Mouse (Mus musculus) right cerebral cortex, adult 2 months (tissue): ENCODE results near the gene Phf2.
A peak's percentile ranks its signal among the peaks of the same experiment; 100 is the strongest.

Experiments
- DNase-seq, 2 experiments: peaks; one replicate each; pipeline ENCODE4 v3.0.0; 2021 to 2022; ENCODE audit warnings: low spot score in 2 of 2

Phf2 gene

DNA sequence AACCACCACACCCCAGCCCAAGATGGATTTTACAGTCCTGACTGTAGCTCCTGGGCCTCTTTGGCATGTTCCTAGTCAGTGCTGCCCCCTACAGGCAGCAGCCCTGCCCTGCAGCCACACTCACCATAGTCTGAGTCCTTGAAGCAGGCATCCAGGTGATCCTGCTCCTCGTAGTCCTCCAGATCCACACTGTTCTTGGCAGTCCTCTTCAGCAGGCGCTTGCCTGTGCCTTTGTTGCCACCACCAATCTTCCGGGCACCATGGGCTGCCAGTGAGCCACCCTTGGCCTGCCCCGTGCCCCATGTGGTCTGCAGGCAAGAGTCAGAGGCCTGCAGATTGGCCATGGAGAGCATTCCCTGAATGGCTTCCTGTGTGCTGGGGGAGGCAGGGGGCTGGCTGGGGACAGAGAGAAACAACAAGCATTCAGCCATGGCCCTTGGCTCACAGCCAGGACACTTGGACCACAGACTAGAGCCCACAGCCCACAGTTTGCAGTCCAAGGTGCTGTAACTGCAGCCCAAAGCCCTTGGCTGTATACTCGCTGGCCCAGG, 63.4 kb downstream of the Phf2 start:
- DNase-seq, result peak; percentile 63 to 79

GRCm38 (mm10) chr13:48802181-48802580, 68.7 kb downstream of the Phf2 start:
- DNase-seq, result no peak

DNA sequence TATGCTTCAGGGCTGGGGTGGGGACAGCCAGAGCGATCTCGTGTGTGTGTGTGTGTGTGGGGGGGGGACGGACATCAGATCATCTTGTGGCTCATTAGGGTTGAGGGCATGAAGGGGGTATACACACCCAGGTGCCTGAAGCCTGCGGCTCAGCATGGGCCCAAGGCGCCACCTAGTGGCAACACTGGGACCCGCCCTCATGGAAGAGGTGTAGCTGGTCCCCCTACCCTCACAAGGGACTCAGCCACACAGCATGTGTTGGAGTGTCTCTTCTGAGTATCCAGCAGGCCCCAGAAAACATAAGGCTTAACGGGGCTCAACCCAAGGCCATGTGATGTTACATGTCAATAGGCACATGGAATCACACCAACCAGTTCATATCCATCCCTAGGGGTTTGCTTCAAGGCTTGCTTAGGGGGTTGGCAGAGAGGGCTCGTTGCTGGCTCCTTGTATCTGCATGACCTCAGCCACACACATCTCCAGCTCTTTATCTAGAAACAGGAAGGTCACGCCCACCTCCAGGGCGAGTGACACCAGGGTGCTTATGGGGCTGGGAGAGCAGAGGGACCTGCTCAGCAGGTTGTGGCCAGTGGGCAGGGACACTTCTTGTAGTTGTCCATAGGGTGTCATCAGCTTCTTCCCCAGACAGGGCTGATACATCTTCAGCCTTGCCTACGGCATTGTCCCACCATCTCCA, 69.9 kb downstream of the Phf2 start:
- peak; percentile 66 to 67 for DNase-seq

DNA sequence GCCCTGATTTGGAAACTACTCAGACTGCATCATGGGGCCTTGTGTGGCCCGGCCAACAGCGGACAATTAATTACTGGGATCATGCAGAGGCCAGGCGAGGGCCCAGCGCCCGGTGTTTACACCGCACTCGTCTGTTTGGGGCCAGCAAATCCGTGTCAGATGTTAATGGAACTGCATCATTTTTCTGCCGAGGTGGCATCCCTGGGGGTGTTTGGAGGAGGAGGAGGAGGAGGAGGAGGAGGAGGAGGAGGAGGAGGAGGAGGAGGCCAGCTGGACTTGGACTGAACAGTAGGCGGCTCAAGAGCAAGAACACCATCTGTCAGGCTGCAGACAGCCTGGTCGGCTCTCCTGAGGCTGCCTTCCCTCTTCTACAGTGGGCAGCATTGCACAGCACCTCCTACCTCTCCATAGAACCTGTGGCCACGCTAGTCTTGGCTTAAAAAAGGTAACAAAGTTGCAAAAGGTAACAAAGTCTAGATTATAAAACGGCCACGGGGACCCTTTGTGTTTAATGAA, 72.6 kb downstream of the Phf2 start:
- no peak for DNase-seq

GRCm38 (mm10) chr13:48796906-48797305, 74.0 kb downstream of the Phf2 start:
- no peak for DNase-seq

- DNase-seq, result no peak
Observed at GRCm38 (mm10) chr13:48795711-48796110, 75.2 kb downstream of the Phf2 start.

DNA sequence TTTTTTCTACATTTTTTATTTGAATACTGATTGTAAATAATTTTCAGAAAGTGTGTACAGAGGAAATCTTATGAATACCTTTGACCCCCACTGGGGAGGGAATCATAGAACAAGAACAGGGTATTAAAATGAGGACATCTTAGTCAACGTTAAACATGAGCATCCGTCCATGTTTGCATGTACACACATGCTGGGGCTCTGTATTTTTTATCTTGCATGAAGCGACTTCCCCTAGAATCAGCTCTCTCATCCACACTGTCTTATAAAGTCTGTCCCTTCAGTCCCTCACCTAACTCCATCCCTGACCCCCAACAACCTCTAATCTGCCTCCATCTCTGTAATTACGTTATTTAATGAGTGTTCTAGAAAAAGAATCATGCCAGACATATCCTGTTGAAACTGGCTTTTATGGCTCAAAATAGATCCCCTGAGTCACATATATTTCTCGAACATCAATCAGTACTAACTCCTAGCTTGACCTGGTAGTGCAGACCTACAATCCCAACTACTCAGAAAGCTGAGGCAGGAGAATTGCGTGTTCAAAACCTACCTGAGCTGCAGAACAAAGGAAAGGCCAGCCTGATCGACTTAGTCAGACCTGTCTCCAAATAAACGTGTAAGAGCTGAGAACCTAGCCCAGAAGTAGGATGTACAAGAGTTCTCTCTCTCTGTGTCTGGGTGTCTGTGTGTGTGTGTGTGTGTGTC, 86.2 kb downstream of the Phf2 start:
- no peak for DNase-seq

DNA sequence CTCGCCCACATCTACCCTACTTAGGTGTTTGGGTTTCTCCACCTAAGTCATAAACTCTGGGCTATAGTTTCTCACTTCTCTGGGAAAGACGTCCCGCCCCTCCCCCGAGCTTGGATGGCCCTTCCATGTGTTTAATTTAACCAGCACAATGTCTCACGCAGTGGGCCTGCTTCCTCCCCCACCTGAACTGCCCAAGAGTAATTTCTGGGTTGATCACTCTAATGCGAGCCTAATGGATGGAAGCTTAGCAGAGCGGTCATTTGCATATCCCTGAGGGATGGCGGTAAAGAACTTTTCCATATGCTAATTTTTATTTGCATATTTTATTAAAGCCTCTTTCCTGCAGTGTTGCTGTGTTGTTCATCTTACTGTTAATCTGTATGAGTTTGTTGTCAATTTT, 86.8 kb downstream of the Phf2 start:
- DNase-seq, result no peak

- no peak for DNase-seq
Observed at GRCm38 (mm10) chr13:48782727-48783725, 87.9 kb downstream of the Phf2 start.

GRCm38 (mm10) chr13:48780345-48781010, 90.4 kb downstream of the Phf2 start:
- DNase-seq, result no peak

DNA sequence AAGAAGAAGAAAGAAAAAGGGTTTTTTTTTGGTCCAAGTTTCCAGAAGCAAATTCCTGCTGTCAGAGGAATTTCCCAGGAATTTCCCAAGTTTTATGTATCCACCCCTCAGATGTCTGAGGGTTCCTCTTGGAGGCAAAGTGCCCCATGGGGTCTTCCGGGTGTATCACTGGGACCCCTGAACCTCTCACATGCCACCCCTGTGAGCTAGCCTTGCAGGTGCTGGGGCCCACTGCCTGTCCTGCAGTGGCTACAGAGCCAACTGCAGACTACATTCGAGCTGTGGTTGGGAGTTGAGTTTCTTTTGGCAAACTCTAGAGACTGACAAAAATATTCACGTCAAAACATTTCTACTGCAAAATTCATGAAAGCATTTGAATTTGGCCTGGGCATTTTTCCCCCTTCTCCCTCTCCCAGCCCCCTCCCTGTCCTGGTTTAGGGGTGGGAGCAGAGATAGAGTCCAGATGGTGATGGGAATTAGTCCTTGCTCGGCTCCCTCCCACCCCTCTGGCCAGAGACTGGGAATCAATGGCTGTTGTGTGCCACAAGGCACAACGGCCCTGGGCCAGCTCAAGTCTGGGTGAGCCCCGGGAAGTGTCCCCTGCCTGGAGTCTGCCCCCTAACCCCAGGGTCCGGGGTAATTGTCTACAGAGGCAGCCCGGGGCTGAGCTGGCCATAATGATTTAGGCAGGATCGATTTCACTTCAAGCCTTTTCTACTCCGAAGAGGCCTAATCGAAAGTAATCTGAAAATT, 91.2 kb downstream of the Phf2 start:
- DNase-seq, result no peak

DNA sequence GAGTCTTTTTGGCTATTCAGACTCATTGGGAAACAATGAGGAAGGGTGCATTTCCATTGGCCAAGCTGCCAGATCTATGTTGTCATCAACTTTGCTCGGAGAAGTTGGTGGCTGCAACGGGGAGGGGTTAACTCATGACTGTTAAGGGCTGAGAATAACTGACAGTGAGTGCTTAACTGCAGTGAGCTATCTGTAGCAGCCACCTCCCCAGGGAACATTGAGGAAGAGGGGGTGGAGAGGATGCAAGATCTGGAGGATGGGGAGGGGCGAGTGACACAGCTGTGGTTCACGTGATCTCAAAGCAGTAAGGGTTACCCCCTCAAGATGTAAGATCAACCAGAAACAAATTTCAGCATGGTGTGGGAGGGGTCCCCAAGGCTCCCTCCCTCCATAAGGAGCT, 92.8 kb downstream of the Phf2 start:
- no peak for DNase-seq

DNA sequence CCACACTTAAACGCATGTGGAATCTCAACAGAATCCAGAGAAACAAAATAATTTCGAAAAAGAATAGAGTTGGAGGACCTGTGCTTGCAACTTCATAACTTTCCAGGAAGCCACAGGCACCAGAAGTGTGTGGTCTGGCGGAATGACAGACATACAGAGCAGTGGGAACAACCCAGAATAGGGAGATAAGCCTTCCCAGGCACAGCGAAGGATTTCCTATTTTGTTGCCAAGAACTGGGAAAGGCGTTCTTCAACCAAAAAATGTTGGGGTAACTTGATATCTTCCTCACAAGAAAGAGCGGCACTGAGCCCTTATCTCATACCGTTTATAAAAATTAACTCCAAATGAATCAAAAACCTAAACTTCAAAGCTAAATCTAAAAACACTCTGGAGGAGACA, 96.4 kb downstream of the Phf2 start:
- no peak for DNase-seq

DNA sequence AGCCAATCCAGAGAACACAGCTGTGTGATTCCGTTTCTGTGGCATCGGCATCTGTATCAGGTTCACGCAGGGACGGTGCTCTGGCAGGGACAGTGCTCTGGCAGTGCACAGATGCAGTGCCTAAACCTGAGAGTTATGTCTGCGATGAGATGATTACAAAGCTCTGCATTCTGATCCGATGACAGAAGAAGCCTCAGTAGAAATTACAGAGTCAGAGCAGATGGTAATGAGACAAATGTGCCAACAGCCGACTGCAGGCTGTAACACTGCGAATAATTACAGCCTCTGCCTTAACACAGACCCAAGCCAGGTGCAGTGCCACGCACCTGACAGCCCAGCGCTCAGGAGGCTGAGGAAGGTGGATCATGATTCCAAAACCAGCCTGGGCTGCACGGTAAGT, 102.8 kb downstream of the Phf2 start:
- peak in 1 of 2 experiments; percentile 10 for DNase-seq

DNA sequence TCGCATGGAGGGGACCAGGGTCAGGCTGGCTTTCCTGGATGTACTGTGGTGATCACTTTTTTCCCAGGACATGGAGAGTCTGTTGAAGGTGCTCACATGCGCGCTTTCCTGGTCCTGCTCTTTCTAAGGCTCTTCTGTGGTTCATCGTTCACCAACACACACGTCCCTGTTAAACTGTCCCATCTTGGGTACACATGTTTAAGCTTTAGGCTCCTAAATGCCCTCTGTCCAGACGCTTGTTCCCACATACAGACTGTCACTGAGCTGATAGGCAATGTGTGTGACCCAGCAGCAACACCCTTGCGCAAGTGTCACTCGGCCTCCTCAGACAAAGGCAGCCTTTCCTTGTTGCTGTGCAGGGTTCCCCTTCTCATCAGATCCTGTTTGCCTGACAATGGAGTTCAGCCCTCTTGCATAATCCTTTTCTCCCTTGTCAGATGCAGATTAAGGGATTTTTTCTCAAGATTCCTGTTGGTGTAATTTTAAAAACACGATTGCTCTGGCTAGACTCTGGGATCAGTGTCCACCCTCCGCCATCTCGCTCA, 107.1 kb downstream of the Phf2 start:
- no peak for DNase-seq

- DNase-seq, result no peak
Observed at GRCm38 (mm10) chr13:48760855-48761436, 110.0 kb downstream of the Phf2 start.

DNA sequence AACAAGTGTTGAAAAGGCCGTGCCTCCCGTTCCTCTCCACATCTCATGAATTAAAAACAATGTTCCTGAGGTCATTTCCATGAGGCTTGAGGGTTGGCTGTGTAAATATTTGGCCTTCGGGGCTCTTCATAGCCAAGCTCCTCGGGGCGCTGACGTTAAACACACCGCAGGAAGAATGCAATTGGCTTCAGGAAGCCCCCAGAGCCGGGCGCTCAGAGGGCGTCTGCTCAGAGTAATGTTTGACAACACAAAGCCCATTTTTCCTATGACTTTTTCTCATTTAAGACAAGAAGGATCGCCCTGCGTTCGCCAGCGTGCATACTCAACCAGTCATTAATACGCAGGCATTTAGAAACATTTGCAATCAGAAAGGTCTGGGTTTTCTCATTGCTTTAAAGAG, 114.2 kb downstream of the Phf2 start:
- no peak for DNase-seq
